Mouse (Mus musculus): ENCODE results near the gene Cnih3.

DNA sequence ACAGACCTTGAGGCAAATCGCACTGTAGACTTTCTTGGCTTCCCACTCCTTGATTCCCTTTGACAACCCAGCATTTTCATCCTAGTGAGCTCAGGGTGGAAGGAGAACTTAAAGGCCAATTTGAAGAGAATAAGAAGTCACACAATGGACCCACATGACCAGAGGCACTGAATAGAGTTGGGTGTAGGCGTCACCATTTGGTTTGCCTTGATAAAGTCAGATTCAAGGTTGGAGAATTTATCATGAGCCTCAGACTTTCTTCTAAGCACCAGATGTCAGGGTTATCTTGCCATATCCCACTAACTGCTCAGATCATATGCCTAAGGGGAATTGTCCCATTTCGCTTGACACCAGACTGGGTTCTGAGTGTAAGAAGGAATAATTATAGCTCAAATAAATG lies 29.3 kb upstream of the Cnih3 start:
- no peak for TF ChIP-seq POLR2A (IDR thresholded peaks at IDR 0.05; ENCODE audit: insufficient read depth, low read length)
- TF ChIP-seq CTCF (IDR thresholded peaks at IDR 0.05; ENCODE audit: low read depth, low read length): no peak
- TF ChIP-seq EP300 (IDR thresholded peaks at IDR 0.05; ENCODE audit: insufficient read depth, low read depth, low read length): no peak

All from ES-Bruce4 (cell line).